Mouse (Mus musculus): ENCODE results near the gene Zic3. TPM values are rescaled to one million over a fixed set of nuclear protein-coding genes. Genes with fewer than 3 reads are reported as not detected.

Zic3 gene
- 0.11 TPM in 1 of 2 replicates, not detected in the other for polyA plus RNA-seq (2015; fragmentation: Nextera tagmentation; extraction: Ambion mirVana)

- Histone ChIP-seq H3K4me1 (replicated peaks; ENCODE audit: control insufficient read depth, insufficient read depth, low read length) (no peaks in the 10 kb centered on the region), H3K36me3 (ENCODE audit: control insufficient read depth, insufficient read depth, low read length) (no peaks in the 10 kb centered on the region), H3K27ac (ENCODE audit: low read length) (no peak within 1 kb of the TSS), H3K4me2 (ENCODE audit: low read depth, low read length) (no peak within 1 kb of the TSS), H3K27me3 (ENCODE audit: control insufficient read depth, insufficient read depth, low read depth, low read length) (peaks cover 54% of the 10 kb centered on the region), H3K9ac (ENCODE audit: low read length) (no peak within 1 kb of the TSS), H3K4me3 (ENCODE audit: low read length) (no peak within 1 kb of the TSS), H3K9me3 (ENCODE audit: control insufficient read depth, low read length) (no peaks in the 10 kb centered on the region)
- ATAC-seq (ENCODE audit: low read depth): no peak
- 70% methylated on average over 2 of the region's 2 CpGs for WGBS
These were observed at the start of gene Zic3 for GRCm38 (mm10) chrX:58022400-58022799. Gene Zic3 (plus strand): TSS chrX:58022700.

DNA sequence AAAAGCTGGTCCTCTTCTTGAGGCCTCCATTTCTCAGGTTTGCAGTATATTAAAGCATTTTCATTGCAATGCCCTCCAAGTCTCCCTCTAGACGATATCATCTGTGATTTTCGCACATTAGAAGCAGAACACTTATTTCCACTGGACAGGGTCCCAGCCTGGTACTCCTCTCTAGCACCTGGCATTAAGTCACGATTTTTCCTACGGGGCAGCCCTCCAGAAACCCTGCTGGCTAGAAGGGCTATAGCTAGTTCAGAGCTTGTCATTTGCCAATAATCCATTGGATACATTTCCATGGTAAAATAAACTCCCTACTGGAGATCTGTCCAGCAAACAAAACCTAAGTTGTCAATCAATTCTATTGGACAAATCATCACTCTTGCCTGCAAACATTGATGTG is 40.1 kb upstream of the Zic3 start:
- H3K36me3 ChIP-seq (ENCODE audit: control insufficient read depth, insufficient read depth, low read length): no peaks in the 10 kb centered on the region
- no peak overlapping the region for H3K4me2 ChIP-seq (ENCODE audit: low read depth, low read length)
- H3K27ac ChIP-seq (ENCODE audit: low read length): no peak overlapping the region
- no peak overlapping the region for H3K9ac ChIP-seq (ENCODE audit: low read length)
- no peak overlapping the region for H3K4me3 ChIP-seq (ENCODE audit: low read length)
- no peaks in the 10 kb centered on the region for H3K27me3 ChIP-seq (ENCODE audit: control insufficient read depth, insufficient read depth, low read depth, low read length)
- 70% methylated on average over 4 of the region's 4 CpGs for WGBS
- H3K9me3 ChIP-seq (ENCODE audit: control insufficient read depth, low read length): no peaks in the 10 kb centered on the region
- ATAC-seq (ENCODE audit: low read depth): no peak
- H3K4me1 ChIP-seq (replicated peaks; ENCODE audit: control insufficient read depth, insufficient read depth, low read length): no peaks in the 10 kb centered on the region

DNA sequence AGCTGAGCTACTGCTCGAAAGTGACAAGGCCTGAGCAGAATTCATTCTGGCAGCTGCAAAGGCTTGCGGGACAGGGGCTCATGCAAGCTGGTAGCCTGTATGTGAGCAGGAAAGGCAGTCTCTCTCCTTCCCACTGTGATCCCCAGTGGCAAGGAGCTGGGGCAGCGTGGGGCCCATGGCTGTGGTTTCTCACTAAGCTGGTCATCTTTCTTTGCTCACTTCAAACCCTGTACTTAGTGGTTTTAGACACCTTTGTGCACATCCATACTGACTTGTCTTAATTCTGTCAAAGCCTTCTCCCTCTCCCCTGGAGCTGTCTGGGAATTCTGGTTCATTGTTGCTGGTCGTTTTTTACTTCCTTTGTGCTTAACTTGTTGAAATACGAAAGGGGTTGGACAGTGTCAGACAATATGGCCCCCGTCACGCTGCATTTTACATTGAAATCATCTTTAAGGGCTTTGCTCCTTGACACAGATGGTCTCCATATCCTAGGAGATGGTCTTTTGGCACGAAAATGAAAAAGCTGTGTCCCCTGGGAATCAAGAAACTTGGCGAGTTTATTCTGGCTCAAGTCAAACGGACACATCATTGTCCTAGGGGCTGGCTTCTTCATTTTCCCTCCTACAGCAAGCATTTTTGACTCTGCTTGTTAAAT is 34.9 kb upstream of the Zic3 start:
- H3K27me3 ChIP-seq (ENCODE audit: control insufficient read depth, insufficient read depth, low read depth, low read length): no peaks in the 10 kb centered on the region

DNA sequence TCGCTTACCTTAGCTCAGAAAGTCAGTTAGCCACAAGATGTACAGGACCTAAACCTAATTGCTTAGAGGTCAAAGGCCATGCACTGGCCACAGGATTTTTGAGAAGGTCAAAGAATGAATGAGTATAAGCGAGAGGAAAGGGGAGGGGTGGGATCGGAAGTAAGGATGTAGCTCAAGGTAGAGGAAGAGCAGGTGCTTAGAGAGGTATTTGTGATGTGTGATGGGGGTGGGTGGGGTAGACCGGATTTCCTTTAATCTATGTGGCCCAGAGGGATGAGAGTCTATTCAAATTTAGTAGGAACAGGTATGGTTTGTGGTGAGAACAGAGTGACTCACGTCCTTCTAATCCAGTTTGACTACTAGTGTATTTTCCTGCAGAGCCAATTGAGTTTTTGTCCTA is 9.1 kb upstream of the Zic3 start:
- Histone ChIP-seq H3K9me3 (ENCODE audit: control insufficient read depth, low read length) (no peaks in the 10 kb centered on the region), H3K27me3 (ENCODE audit: control insufficient read depth, insufficient read depth, low read depth, low read length) (peaks cover 47% of the 10 kb centered on the region), H3K4me2 (ENCODE audit: low read depth, low read length) (no peak overlapping the region), H3K4me1 (replicated peaks; ENCODE audit: control insufficient read depth, insufficient read depth, low read length) (no peaks in the 10 kb centered on the region), H3K4me3 (ENCODE audit: low read length) (no peak overlapping the region), H3K27ac (ENCODE audit: low read length) (no peak overlapping the region), H3K9ac (ENCODE audit: low read length) (no peak overlapping the region), H3K36me3 (ENCODE audit: control insufficient read depth, insufficient read depth, low read length) (no peaks in the 10 kb centered on the region)
- 54% methylated on average over 5 of the region's 5 CpGs for WGBS
- ATAC-seq (ENCODE audit: low read depth): no peak

More for the DNA sequence above, 34.9 kb upstream of the Zic3 start:
- ATAC-seq (ENCODE audit: low read depth): no peak
- 69% methylated on average over 10 of the region's 10 CpGs for WGBS
- H3K27ac ChIP-seq (ENCODE audit: low read length): no peak overlapping the region
- no peak overlapping the region for H3K4me2 ChIP-seq (ENCODE audit: low read depth, low read length)
- H3K36me3 ChIP-seq (ENCODE audit: control insufficient read depth, insufficient read depth, low read length): no peaks in the 10 kb centered on the region
- no peaks in the 10 kb centered on the region for H3K9me3 ChIP-seq (ENCODE audit: control insufficient read depth, low read length)
- no peak overlapping the region for H3K4me3 ChIP-seq (ENCODE audit: low read length)
- no peak overlapping the region for H3K9ac ChIP-seq (ENCODE audit: low read length)
- no peaks in the 10 kb centered on the region for H3K4me1 ChIP-seq (replicated peaks; ENCODE audit: control insufficient read depth, insufficient read depth, low read length)

GRCm38 (mm10) chrX:58014093-58014492 is 8.4 kb upstream of the Zic3 start:
- Histone ChIP-seq H3K27me3 (ENCODE audit: control insufficient read depth, insufficient read depth, low read depth, low read length) (peaks cover 52% of the 10 kb centered on the region), H3K4me3 (ENCODE audit: low read length) (no peak overlapping the region), H3K27ac (ENCODE audit: low read length) (no peak overlapping the region)

GRCm38 (mm10) chrX:58014761-58015160 is 7.7 kb upstream of the Zic3 start:
- no peak for ATAC-seq (ENCODE audit: low read depth)
- Histone ChIP-seq H3K9ac (ENCODE audit: low read length) (no peak overlapping the region), H3K27ac (ENCODE audit: low read length) (no peak overlapping the region), H3K36me3 (ENCODE audit: control insufficient read depth, insufficient read depth, low read length) (no peaks in the 10 kb centered on the region), H3K9me3 (ENCODE audit: control insufficient read depth, low read length) (no peaks in the 10 kb centered on the region), H3K4me1 (replicated peaks; ENCODE audit: control insufficient read depth, insufficient read depth, low read length) (no peaks in the 10 kb centered on the region), H3K27me3 (ENCODE audit: control insufficient read depth, insufficient read depth, low read depth, low read length) (peaks cover 57% of the 10 kb centered on the region), H3K4me3 (ENCODE audit: low read length) (no peak overlapping the region), H3K4me2 (ENCODE audit: low read depth, low read length) (no peak overlapping the region)
- WGBS: 21% methylated on average over 13 of the region's 13 CpGs

More at GRCm38 (mm10) chrX:58014093-58014492, 8.4 kb upstream of the Zic3 start:
- Histone ChIP-seq H3K9me3 (ENCODE audit: control insufficient read depth, low read length) (no peaks in the 10 kb centered on the region), H3K4me1 (replicated peaks; ENCODE audit: control insufficient read depth, insufficient read depth, low read length) (no peaks in the 10 kb centered on the region), H3K9ac (ENCODE audit: low read length) (no peak overlapping the region), H3K4me2 (ENCODE audit: low read depth, low read length) (no peak overlapping the region), H3K36me3 (ENCODE audit: control insufficient read depth, insufficient read depth, low read length) (no peaks in the 10 kb centered on the region)
- no peak for ATAC-seq (ENCODE audit: low read depth)
- WGBS: 20% methylated on average over 12 of the region's 12 CpGs

- Histone ChIP-seq H3K9ac (ENCODE audit: low read length) (no peak overlapping the region), H3K4me3 (ENCODE audit: low read length) (no peak overlapping the region), H3K4me1 (replicated peaks; ENCODE audit: control insufficient read depth, insufficient read depth, low read length) (no peaks in the 10 kb centered on the region), H3K27me3 (ENCODE audit: control insufficient read depth, insufficient read depth, low read depth, low read length) (peaks cover 57% of the 10 kb centered on the region), H3K36me3 (ENCODE audit: control insufficient read depth, insufficient read depth, low read length) (no peaks in the 10 kb centered on the region), H3K27ac (ENCODE audit: low read length) (no peak overlapping the region), H3K4me2 (ENCODE audit: low read depth, low read length) (no peak overlapping the region), H3K9me3 (ENCODE audit: control insufficient read depth, low read length) (no peaks in the 10 kb centered on the region)
- WGBS: 16% methylated on average over 29 of the region's 29 CpGs
- ATAC-seq (ENCODE audit: low read depth): no peak
These were observed 7.1 kb upstream of the Zic3 start for GRCm38 (mm10) chrX:58015336-58015945.

GRCm38 (mm10) chrX:58018720-58019119 is 3.8 kb upstream of the Zic3 start:
- H3K9me3 ChIP-seq (ENCODE audit: control insufficient read depth, low read length): no peaks in the 10 kb centered on the region
- no peak overlapping the region for H3K9ac ChIP-seq (ENCODE audit: low read length)
- H3K27ac ChIP-seq (ENCODE audit: low read length): no peak overlapping the region
- 15% methylated on average over 24 of the region's 24 CpGs for WGBS
- ATAC-seq (ENCODE audit: low read depth): no peak
- no peaks in the 10 kb centered on the region for H3K36me3 ChIP-seq (ENCODE audit: control insufficient read depth, insufficient read depth, low read length)
- H3K4me2 ChIP-seq (ENCODE audit: low read depth, low read length): no peak overlapping the region
- no peaks in the 10 kb centered on the region for H3K4me1 ChIP-seq (replicated peaks; ENCODE audit: control insufficient read depth, insufficient read depth, low read length)
- H3K27me3 ChIP-seq (ENCODE audit: control insufficient read depth, insufficient read depth, low read depth, low read length): peaks cover 64% of the 10 kb centered on the region
- H3K4me3 ChIP-seq (ENCODE audit: low read length): no peak overlapping the region

- no peaks in the 10 kb centered on the region for H3K36me3 ChIP-seq (ENCODE audit: control insufficient read depth, insufficient read depth, low read length)
- H3K9me3 ChIP-seq (ENCODE audit: control insufficient read depth, low read length): no peaks in the 10 kb centered on the region
- 17% methylated on average over 31 of the region's 33 CpGs for WGBS
- H3K4me2 ChIP-seq (ENCODE audit: low read depth, low read length): peak overlapping the region; percentile 25; the same call in 1 of the 2 replicates
- H3K4me1 ChIP-seq (replicated peaks; ENCODE audit: control insufficient read depth, insufficient read depth, low read length): no peaks in the 10 kb centered on the region
- peaks cover 60% of the 10 kb centered on the region for H3K27me3 ChIP-seq (ENCODE audit: control insufficient read depth, insufficient read depth, low read depth, low read length)
- H3K27ac ChIP-seq (ENCODE audit: low read length): no peak overlapping the region
- no peak overlapping the region for H3K9ac ChIP-seq (ENCODE audit: low read length)
- H3K4me3 ChIP-seq (ENCODE audit: low read length): peak overlapping the region; percentile 17
- ATAC-seq (ENCODE audit: low read depth): no peak
These were observed 3.1 kb upstream of the Zic3 start for GRCm38 (mm10) chrX:58019257-58019953.

All from lung, embryonic 16.5 days (tissue).